Mouse (Mus musculus): Measurements from ENCODE around the gene Cnn3.

Gene Cnn3

GRCm38 (mm10) chr3:121500225-121500624, 73.9 kb downstream of the Cnn3 start:
- peak; percentile 84 for DNase-seq

GRCm38 (mm10) chr3:121500734-121501133, 74.4 kb downstream of the Cnn3 start:
- DNase-seq: no peak

GRCm38 (mm10) chr3:121504927-121505487, 78.7 kb downstream of the Cnn3 start:
- DNase-seq: no peak

- DNase-seq: no peak
Measured at GRCm38 (mm10) chr3:121506175-121506574, 79.9 kb downstream of the Cnn3 start.

- DNase-seq: no peak
Measured at GRCm38 (mm10) chr3:121506756-121507155, 80.5 kb downstream of the Cnn3 start.

- no peak for DNase-seq
Measured at GRCm38 (mm10) chr3:121507678-121508077, 81.4 kb downstream of the Cnn3 start.

All from embryo, embryonic 11 days (tissue).